Mouse (Mus musculus) cortical plate, adult 2 months (tissue): ENCODE results near the gene Fanca. TPM values are rescaled to one million over a fixed set of nuclear protein-coding genes. Genes with fewer than 3 reads are reported as not detected.
"Not testable (repeated sequence)": the region's sequence is repeated elsewhere in the genome, so short reads cannot be mapped to it uniquely, and the experiment has no call there.

Source experiments
- H3K27ac ChIP-seq: fragments of 200-500 bp; 2 replicates; pipeline ENCODE4 v1.5.1; 2012; ENCODE audit warnings: low read length, control low read depth, inconsistent platforms; ENCODE audit not compliant: insufficient read depth
- H3K4me1 ChIP-seq: fragments of 200-500 bp; 2 replicates; pipeline ENCODE4 v1.6.1; 2011; ENCODE audit warnings: low read length; ENCODE audit not compliant: control insufficient read depth, insufficient read depth
- H3K4me3 ChIP-seq: fragments of 200-500 bp; 2 replicates; pipeline ENCODE4 v1.5.1; 2011; ENCODE audit warnings: mild to moderate bottlenecking, low read length, control low read depth; ENCODE audit not compliant: insufficient read depth
- CTCF ChIP-seq: fragments of 200-500 bp; IDR thresholded peaks from 2 replicates; pipeline ENCODE4 v1.5.1; 2011; ENCODE audit warnings: mild to moderate bottlenecking, control low read depth, low read length; ENCODE audit not compliant: insufficient read depth; ENCODE audit errors: extremely low read depth
- POLR2A ChIP-seq: fragments of 200-500 bp; IDR thresholded peaks from 2 replicates; pipeline ENCODE4 v1.6.1; 2011; ENCODE audit warnings: mild to moderate bottlenecking, low read length, control low read depth; ENCODE audit not compliant: insufficient read depth; ENCODE audit errors: extremely low read depth
- polyA plus RNA-seq: library from polyadenylated mRNA; depleted of rRNA; stranded (reverse); fragments of >200 nt; gene quantifications from 2 replicates; pipeline ENCODE4 v1.2.3, GENCODE M21; 2012

Fanca gene
- polyA plus RNA-seq, 1 experiment = 3.9 TPM

- no peak for TF ChIP-seq POLR2A
- TF ChIP-seq CTCF = no peak
- H3K27ac ChIP-seq = no peak overlapping the region
- no peaks in the 10 kb centered on the region for H3K4me1 ChIP-seq
- no peak overlapping the region for H3K4me3 ChIP-seq
Observed at GRCm38 (mm10) chr8:123242107-123242923, 76.1 kb downstream of the Fanca start.

- no peaks in the 10 kb centered on the region for H3K4me1 ChIP-seq
- TF ChIP-seq CTCF (no peak), POLR2A (no peak)
- H3K27ac ChIP-seq = no peak overlapping the region
- H3K4me3 ChIP-seq = no peak overlapping the region
Observed at GRCm38 (mm10) chr8:123239398-123239797, 79.0 kb downstream of the Fanca start.

DNA sequence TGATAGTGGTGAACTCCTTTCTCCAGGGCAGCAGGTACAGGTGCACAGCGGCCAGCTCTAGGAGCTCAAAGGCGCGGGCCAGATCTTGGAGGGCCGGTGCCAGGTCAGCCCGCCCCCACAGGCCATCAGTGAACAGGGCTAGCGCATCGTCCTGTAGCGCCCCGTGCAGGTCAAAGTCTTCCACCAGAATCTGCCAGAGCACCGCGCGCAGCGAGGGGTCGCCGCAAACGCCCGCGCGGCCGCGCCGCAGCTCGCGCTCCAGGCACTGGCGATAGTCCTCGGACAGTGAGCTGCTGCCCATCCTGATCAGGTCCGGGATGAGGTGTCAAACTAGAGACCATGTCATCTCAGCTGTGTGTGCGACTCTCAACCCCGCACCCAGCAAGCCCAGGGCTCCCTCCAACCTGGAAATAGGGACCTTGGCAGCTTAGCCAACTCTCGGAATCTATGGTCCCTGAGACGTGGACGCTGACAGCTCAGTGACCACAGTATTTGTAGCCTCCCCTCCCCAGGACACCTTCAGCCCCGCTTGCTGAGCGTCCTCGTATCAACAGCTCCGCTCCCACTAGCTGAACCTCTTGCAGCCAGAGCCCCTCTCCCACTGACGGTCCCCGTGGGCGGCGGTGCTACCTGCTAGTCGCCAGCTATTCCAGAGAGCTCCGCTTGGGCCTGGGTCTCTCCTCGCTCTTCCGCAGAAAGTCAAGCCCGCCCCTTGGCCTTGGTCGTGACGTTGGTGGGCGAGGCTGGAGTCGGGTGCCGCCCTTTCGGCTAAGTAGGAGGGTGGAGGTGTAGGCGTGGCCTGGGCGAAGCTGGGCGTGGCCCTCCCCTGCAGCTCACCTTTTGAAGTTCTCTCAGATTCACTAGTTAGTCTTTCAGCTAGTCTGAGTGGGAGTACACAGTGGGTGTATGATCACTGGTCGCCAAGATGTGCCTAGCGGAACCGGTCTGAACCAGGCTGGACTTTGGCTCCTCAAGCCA lies 82.6 kb downstream of the Fanca start, which contains the start of gene Spata2l:
Gene Spata2l, minus strand, starts transcription at position 714 of the 978 bp plus-strand sequence.
- peaks cover 2% of the 10 kb centered on the region for H3K4me1 ChIP-seq
- peak within 1 kb of the TSS; percentile 76 for H3K27ac ChIP-seq
- TF ChIP-seq POLR2A = peak; percentile 74; the same call in 1 of the 2 replicates
- TF ChIP-seq CTCF = no peak

DNA sequence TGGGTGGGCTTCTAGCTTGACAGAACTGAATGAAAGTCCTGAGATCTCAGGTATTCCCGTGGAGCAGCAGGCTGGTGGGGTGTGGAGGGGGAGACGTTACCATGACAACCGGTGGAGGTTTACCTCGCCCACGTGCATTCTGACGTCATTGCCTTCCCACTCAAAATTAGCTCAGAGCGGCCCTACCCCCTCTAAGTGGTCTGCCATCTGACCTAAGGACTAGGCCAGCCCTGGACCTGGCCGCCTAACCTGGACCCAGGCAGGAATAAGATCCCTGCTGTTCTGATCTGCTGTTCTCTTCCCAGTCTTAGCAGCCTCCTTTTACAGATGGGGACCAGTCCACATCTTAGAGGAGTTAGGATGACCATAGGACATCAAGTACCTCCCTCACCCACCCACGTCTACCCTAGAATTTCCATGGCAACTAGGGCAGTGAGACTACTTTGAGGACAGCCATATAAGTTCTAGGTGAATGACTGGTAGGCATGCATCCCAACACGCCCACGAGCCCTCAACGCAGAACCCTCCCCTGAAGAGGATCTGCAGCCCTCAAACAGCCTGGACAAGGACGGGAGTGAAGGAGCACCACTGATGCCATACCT lies 83.4 kb downstream of the Fanca start:
- Histone ChIP-seq H3K4me3 (peak overlapping the region; percentile 89), H3K4me1 (peaks cover 2% of the 10 kb centered on the region), H3K27ac (peak overlapping the region; percentile 76)
- TF ChIP-seq POLR2A (peak; percentile 87), CTCF (no peak)

More for the DNA sequence above, 82.6 kb downstream of the Fanca start, which contains the start of gene Spata2l:
- peak within 1 kb of the TSS; percentile 89 for H3K4me3 ChIP-seq

GRCm38 (mm10) chr8:123233760-123234159 lies 84.6 kb downstream of the Fanca start:
- H3K4me1 ChIP-seq = peaks cover 2% of the 10 kb centered on the region
- peak overlapping the region; percentile 89 for H3K4me3 ChIP-seq
- H3K27ac ChIP-seq = peak overlapping the region; percentile 22
- no peak for TF ChIP-seq POLR2A
- no peak for TF ChIP-seq CTCF

DNA sequence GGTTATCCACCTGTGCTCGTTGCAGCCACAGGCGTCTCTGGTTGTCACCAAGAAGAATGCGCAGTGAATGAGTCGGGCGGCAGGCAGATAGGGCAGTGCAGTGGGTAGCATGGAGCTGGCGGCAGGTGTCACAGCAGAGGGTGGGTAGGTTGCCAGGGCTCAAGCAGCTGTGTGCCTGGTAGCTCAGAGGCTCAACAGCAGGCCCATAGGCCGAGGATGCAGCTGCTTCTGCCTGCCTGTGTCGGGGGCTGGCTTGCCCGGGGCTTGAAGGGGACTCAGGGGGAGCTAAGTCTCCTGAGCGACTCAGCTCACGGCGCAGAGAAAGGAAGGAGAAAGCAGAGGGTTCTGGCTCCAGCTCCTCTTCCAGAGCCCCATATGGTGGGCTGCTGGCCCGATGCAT lies 85.1 kb downstream of the Fanca start:
- peak overlapping the region; percentile 89; the same call in 1 of the 2 replicates for H3K4me3 ChIP-seq
- peaks cover 2% of the 10 kb centered on the region for H3K4me1 ChIP-seq
- peak overlapping the region; percentile 51; the same call in 1 of the 2 replicates for H3K27ac ChIP-seq
- peak; percentile 57; the same call in 1 of the 2 replicates for TF ChIP-seq POLR2A
- no peak for TF ChIP-seq CTCF

GRCm38 (mm10) chr8:123232553-123232952 lies 85.8 kb downstream of the Fanca start:
- Histone ChIP-seq H3K4me1 (peaks cover 4% of the 10 kb centered on the region), H3K27ac (peak overlapping the region; percentile 51; the same call in 1 of the 2 replicates), H3K4me3 (no peak overlapping the region)
- TF ChIP-seq POLR2A = no peak; the same call in 1 of the 2 replicates
- TF ChIP-seq CTCF = no peak

- no peak overlapping the region for H3K27ac ChIP-seq
- TF ChIP-seq POLR2A (no peak), CTCF (no peak)
- H3K4me3 ChIP-seq = no peak overlapping the region
- peaks cover 4% of the 10 kb centered on the region for H3K4me1 ChIP-seq
Observed at GRCm38 (mm10) chr8:123231742-123232141, 86.6 kb downstream of the Fanca start.

- not testable (repeated sequence) for H3K27ac ChIP-seq, H3K4me1 ChIP-seq, H3K4me3 ChIP-seq
Observed at GRCm38 (mm10) chr8:123230326-123230725, 88.0 kb downstream of the Fanca start.
